9 mouse cellular contexts compared by ENCODE assay signal in the genomic region with DNA sequence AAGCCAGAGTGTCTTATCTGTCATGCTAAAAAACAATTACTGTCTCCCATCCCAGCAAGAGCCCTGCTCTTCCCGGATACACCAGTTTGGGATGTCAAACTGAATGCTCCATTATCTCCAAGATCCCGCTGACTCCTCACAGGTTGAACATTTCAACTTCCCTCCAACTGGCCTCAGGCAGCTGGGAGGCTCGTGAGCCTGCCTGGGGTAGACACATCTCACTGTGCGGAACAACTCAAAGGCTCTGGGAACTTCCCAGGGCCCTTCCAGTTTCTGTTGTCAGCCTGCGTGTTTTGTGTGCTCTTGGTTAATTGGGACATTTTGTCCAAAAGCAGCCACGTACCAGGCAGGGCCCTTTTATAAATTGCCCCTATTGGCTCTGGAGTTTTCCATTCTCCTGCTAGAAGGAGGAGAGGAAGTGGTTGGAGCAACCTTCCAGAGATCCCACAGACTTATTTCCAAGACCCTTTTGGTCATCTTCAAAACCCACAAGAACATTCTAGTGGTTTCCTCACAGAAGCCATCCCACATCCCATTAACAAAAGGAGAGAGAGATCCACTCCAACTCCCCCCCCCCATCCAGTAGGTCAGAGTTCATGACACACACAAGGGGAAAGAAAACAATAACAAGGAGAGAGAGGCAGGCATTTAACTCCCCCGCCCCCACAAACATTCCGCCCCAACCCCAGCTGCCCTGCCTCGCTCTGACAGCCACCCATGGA.
DNase-seq lines count a peak whose midpoint lies in the region; ATAC-seq lines count a peak whose summit lies in the region.
"Had no signal": no experiment of that assay in that cellular context is flagged by ENCODE, and none has a peak within 500 bp of the region (broad histone marks: within the 10 kb centered on the region; RNA-seq: fewer than 3 reads in every experiment).

No protein-coding gene starts in this region.

- H3K4me3 ChIP-seq in heart, embryonic 10.5 days, result no peak overlapping the region
- H3K4me3 ChIP-seq in kidney, embryonic 16.5 days (ENCODE audit: low read length), result no peak overlapping the region
- H3K4me3 ChIP-seq in neural tube, embryonic 13.5 days, result no peak overlapping the region

- intact Hi-C loops in heart, postnatal 10 days (cut with DNase I), result loop anchor here (5.0 to 10.0 kb wide), 2 partner anchors 1044 to 1561 kb away; a partner anchor contains a TSS

- H3K27me3 ChIP-seq in heart, embryonic 10.5 days (ENCODE audit: insufficient read depth, poor library complexity, severe bottlenecking), result no peaks in the 10 kb centered on the region
- H3K27me3 ChIP-seq in kidney, embryonic 16.5 days (ENCODE audit: insufficient read depth, low read length), result no peaks in the 10 kb centered on the region; the same call in 1 of the 2 replicates
- H3K27me3 ChIP-seq in neural tube, embryonic 13.5 days, result no peaks in the 10 kb centered on the region

- H3K9ac ChIP-seq in kidney, embryonic 16.5 days (replicated peaks; ENCODE audit: low read length), result no peak overlapping the region
- no peak overlapping the region for H3K9ac ChIP-seq in neural tube, embryonic 13.5 days

- DNase-seq in heart, embryonic 10.5 days (ENCODE audit: low spot score), result no peak
- DNase-seq in heart, postnatal 10 days, result no peak
- DNase-seq in embryo, embryonic 11 days, result peak; percentile 56
- no peak for DNase-seq in adrenal gland, postnatal 14 days
- no peak for DNase-seq in adrenal gland, adult 2 months
- no peak for DNase-seq in gastrocnemius, postnatal 25 days
- DNase-seq: adrenal gland, postnatal 10 days had no signal

- H3K4me1 ChIP-seq in heart, embryonic 10.5 days, result peaks cover 50% of the 10 kb centered on the region
- peaks cover 50% of the 10 kb centered on the region for H3K4me1 ChIP-seq in kidney, embryonic 16.5 days (ENCODE audit: insufficient read depth, low read length)
- peaks cover 83% of the 10 kb centered on the region for H3K4me1 ChIP-seq in neural tube, embryonic 13.5 days (replicated peaks)

- no peaks in the 10 kb centered on the region for H3K9me3 ChIP-seq in heart, embryonic 10.5 days
- no peaks in the 10 kb centered on the region for H3K9me3 ChIP-seq in kidney, embryonic 16.5 days (ENCODE audit: low read length)
- H3K9me3 ChIP-seq in neural tube, embryonic 13.5 days, result no peaks in the 10 kb centered on the region

- H3K36me3 ChIP-seq in heart, embryonic 10.5 days, result no peaks in the 10 kb centered on the region
- H3K36me3 ChIP-seq in kidney, embryonic 16.5 days (ENCODE audit: insufficient read depth, low read length), result no peaks in the 10 kb centered on the region
- no peaks in the 10 kb centered on the region for H3K36me3 ChIP-seq in neural tube, embryonic 13.5 days

- no peak overlapping the region for H3K4me2 ChIP-seq in kidney, embryonic 16.5 days (replicated peaks; ENCODE audit: low read depth, low read length)
- H3K4me2 ChIP-seq in neural tube, embryonic 13.5 days, result no peak overlapping the region

- peak overlapping the region; percentile 62 for H3K27ac ChIP-seq in heart, embryonic 10.5 days
- peak overlapping the region; percentile 57; the same call in 1 of the 2 replicates for H3K27ac ChIP-seq in kidney, embryonic 16.5 days (ENCODE audit: low read length)
- H3K27ac ChIP-seq in neural tube, embryonic 13.5 days (replicated peaks), result peak overlapping the region; percentile 88

- 21% methylated on average over 9 of the region's 9 CpGs for WGBS in heart, embryonic 10.5 days
- WGBS in kidney, embryonic 16.5 days, result 29% methylated on average over 9 of the region's 9 CpGs
- 16% methylated on average over 9 of the region's 9 CpGs for WGBS in neural tube, embryonic 13.5 days

- ATAC-seq in kidney, embryonic 16.5 days (ENCODE audit: low FRiP score, low TSS enrichment), result peak; percentile 55
- no peak for ATAC-seq in neural tube, embryonic 13.5 days (ENCODE audit: low read depth)
